Mouse (Mus musculus) thymus, adult 2 months (tissue): ENCODE measurements at regions not wholly inside any gene's neighbourhood (a gene's known extent, or its start where the extent isn't known, plus 50 kb on each side); places are given as distances from the start of the nearest gene placed in this dataset.

Experiments used
- DNase-seq: peaks from one replicate; pipeline ENCODE4 v3.0.0; 2021
- H3K27ac ChIP-seq: fragments of 200-500 bp; 2 replicates; pipeline ENCODE4 v1.5.1; 2012; ENCODE audit warnings: low read length, control low read depth; ENCODE audit not compliant: control insufficient read depth, insufficient read depth
- H3K27me3 ChIP-seq: fragments of 200-500 bp; 2 replicates; pipeline ENCODE4 v1.6.1; 2012; ENCODE audit warnings: mild to moderate bottlenecking, low read length, moderate library complexity, mixed read lengths; ENCODE audit not compliant: control insufficient read depth, insufficient read depth
- H3K36me3 ChIP-seq: fragments of 200-500 bp; 2 replicates; pipeline ENCODE4 v1.6.1; 2012; ENCODE audit warnings: mild to moderate bottlenecking, low read length, moderate library complexity; ENCODE audit not compliant: control insufficient read depth, insufficient read depth
- H3K4me1 ChIP-seq: fragments of 200-500 bp; replicated peaks from 2 replicates; pipeline ENCODE4 v1.6.1; 2012; ENCODE audit warnings: low read length; ENCODE audit not compliant: control insufficient read depth, insufficient read depth
- H3K4me3 ChIP-seq: fragments of 200-500 bp; 2 replicates; pipeline ENCODE4 v1.5.1; 2012; ENCODE audit warnings: mild to moderate bottlenecking, low read length, control low read depth, moderate library complexity; ENCODE audit not compliant: control insufficient read depth, insufficient read depth
- CTCF ChIP-seq: fragments of 200-500 bp; IDR thresholded peaks from 2 replicates; pipeline ENCODE4 v1.5.1; 2012; ENCODE audit warnings: mild to moderate bottlenecking, control low read depth, low read length, moderate library complexity, borderline replicate concordance; ENCODE audit not compliant: control insufficient read depth, poor library complexity, insufficient read depth; ENCODE audit errors: extremely low read depth
- POLR2A ChIP-seq: fragments of 200-500 bp; IDR thresholded peaks from 2 replicates; pipeline ENCODE4 v1.6.1; 2012; ENCODE audit warnings: mild to moderate bottlenecking, low read length, control low read depth, moderate library complexity; ENCODE audit not compliant: control insufficient read depth, poor library complexity, insufficient read depth; ENCODE audit errors: extremely low read depth
- WGBS: fragments of 180-500 bp; shearing (Covaris S2); methylation state at CpG from one replicate; pipeline ENCODE4 v1.1.7; 2018; 5-methylcytosine and 5-hydroxymethylcytosine counted together

DNA sequence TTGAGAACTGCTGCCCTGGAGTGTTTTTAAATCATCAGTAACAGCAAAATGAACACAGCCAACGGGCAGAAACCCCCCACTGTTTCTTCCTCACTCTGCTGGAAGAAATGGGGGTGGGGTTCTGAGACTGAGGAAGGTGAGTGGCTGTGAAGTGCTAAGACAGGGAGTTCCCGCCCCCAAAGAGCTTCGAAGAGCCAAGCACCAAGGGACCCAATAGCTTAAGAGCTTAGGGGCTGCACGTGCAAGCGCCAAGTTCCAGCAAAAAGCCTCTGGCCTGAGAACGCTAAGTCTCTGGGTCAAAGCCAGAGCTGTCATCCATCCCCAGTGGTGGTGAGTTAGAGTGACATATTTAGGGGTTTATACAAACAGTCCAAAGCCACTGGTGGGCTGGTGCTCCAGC is 55.1 kb upstream of the Pcbd1 start:
- Histone ChIP-seq H3K4me3 (no peak overlapping the region), H3K4me1 (no peaks in the 10 kb centered on the region), H3K27me3 (no peaks in the 10 kb centered on the region), H3K27ac (no peak overlapping the region), H3K36me3 (no peaks in the 10 kb centered on the region)
- WGBS, result 58% methylated on average over 6 of the region's 6 CpGs
- TF ChIP-seq CTCF (no peak), POLR2A (no peak)
- DNase-seq, result no peak

DNA sequence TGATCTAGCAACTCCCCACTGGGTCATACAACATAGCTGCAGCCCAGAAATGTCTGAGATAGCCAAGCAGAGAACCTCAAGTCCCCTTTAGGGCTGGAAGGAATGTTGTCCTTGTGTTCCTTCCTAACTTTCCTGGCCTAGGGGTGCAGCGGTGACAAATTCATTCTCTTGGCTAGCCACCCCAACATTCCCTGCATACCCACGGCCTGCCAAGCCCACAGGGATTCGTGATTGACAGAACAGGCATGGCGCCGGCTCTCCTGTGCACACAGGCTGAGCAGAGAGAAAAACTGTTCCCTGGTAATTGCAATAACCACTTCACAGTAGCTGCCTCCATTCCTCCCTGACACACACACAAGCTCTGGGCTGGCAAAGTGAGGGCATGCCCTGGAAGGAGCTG is 60.5 kb upstream of the Pcbd1 start:
- no peak overlapping the region for H3K4me3 ChIP-seq
- TF ChIP-seq POLR2A (no peak), CTCF (no peak)
- H3K36me3 ChIP-seq, result no peaks in the 10 kb centered on the region
- no peaks in the 10 kb centered on the region for H3K4me1 ChIP-seq
- H3K27me3 ChIP-seq, result no peaks in the 10 kb centered on the region
- DNase-seq, result no peak
- no peak overlapping the region for H3K27ac ChIP-seq
- WGBS, result 87% methylated on average over 5 of the region's 5 CpGs

DNA sequence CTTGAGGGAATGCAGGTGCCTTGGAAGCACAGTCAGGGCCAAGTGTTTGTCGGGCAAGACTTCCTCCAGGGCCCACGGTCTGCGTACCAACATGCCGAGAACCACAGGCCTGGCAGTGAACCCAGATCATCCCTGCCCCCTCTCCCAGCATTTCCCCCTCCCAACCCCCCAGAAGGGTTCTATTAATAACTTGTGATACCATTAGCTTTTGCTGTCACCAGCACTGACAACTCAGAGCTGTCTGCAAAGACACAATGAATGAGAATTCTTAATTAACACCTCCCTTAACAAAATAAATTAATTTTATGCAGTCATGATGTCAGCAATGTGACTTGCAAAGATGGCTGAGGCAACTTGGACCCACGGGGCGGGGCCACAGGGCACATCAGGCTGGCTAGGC is 61.9 kb upstream of the Pcbd1 start:
- DNase-seq, result no peak
- WGBS, result 66% methylated on average over 6 of the region's 6 CpGs

DNA sequence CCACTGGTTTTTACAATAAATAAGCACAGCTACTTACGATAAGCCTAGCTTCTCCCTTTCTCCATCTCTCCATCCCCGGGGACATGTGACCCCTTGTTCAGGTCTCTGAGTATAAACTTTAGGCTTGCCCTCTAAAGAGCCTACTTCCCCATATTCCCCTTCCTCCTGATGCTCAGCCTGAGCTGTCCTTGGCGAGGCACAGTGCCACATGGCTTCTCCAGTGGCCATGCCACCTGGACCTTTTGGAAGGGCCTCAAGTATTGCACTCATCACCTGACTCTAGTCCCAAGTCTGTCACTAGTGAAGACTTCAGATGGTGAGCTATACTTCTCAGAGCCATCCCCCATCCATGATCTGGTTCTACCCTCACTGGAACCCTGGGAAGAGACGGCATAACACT is 64.1 kb upstream of the Pcbd1 start:
- H3K27me3 ChIP-seq, result no peaks in the 10 kb centered on the region
- DNase-seq, result no peak
- H3K4me3 ChIP-seq, result no peak overlapping the region
- no peak for TF ChIP-seq CTCF
- TF ChIP-seq POLR2A, result no peak
- WGBS, result 73% methylated on average over 4 of the region's 4 CpGs
- H3K4me1 ChIP-seq, result no peaks in the 10 kb centered on the region
- H3K36me3 ChIP-seq, result no peaks in the 10 kb centered on the region
- no peak overlapping the region for H3K27ac ChIP-seq

More for the DNA sequence above, 61.9 kb upstream of the Pcbd1 start:
- H3K4me1 ChIP-seq, result no peaks in the 10 kb centered on the region
- H3K27ac ChIP-seq, result no peak overlapping the region
- no peak for TF ChIP-seq POLR2A
- TF ChIP-seq CTCF, result no peak
- no peaks in the 10 kb centered on the region for H3K36me3 ChIP-seq
- H3K27me3 ChIP-seq, result no peaks in the 10 kb centered on the region
- no peak overlapping the region for H3K4me3 ChIP-seq

DNA sequence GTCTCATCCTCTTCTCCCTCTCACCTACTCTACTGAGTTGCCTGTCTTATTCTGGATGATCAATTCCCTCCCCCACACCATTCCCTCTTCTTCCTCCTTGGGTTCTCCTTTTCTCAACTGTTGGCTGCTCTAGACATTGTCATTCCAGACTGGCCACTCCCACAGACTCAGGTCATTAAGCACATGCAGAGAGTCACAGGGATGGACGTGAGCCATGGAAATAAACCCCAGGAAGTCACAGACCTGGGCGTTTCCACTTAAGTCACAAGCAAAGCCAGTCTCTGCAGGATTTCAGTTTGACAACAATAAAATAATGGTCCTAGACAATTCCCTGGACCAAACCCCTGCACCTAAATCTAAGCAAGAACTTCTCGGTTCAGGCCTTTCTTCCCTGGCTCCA is 65.0 kb upstream of the Pcbd1 start:
- no peak for DNase-seq
- Histone ChIP-seq H3K27ac (no peak overlapping the region), H3K4me3 (no peak overlapping the region), H3K27me3 (no peaks in the 10 kb centered on the region), H3K36me3 (no peaks in the 10 kb centered on the region), H3K4me1 (no peaks in the 10 kb centered on the region)
- TF ChIP-seq CTCF, result no peak
- no peak for TF ChIP-seq POLR2A
- WGBS, result 62% methylated on average over 3 of the region's 3 CpGs

DNA sequence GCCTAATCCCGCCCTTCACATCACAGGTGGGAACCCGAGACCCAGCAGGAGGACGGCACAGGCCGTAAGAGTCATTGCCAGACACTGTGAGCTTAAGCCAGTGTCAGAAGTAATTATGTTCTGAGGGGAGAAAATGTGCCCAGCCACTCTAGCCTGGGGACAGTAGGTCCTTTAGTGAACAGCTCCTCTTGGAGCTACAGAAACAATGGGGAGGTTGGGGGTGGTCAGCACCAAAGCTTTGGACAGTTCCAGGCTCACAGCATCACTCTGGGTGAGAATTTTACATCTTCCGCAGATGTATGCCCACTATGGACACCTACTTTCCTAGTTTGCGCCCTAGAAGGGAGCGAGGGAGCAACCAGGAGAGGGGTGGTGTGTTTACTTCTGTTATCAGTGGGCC is 65.7 kb upstream of the Pcbd1 start:
- H3K4me3 ChIP-seq, result no peak overlapping the region
- H3K27ac ChIP-seq, result no peak overlapping the region
- H3K4me1 ChIP-seq, result no peaks in the 10 kb centered on the region
- 44% methylated on average over 7 of the region's 7 CpGs for WGBS
- no peak for DNase-seq
- TF ChIP-seq CTCF (no peak), POLR2A (no peak)
- no peaks in the 10 kb centered on the region for H3K36me3 ChIP-seq
- no peaks in the 10 kb centered on the region for H3K27me3 ChIP-seq

DNA sequence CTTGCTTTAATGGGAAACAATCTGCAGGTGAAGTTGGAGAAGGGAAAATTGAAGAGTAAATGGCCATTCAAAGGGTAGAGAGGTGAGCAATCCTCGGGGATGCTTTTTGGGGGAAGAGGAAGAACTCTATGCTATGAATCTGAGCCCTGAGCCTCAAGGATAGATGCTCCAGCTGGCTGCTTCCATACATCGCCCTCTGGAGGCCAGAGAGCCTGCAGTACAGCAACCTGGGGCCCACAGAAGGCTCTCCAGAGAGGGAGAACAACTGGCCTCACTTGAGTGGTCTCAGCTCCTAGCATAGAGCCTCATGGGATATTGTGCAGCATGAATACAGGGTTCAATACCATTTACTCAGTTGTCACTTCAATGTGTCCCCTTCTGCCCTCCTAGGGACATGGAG is 69.6 kb upstream of the Pcbd1 start:
- Histone ChIP-seq H3K4me3 (no peak overlapping the region), H3K27me3 (no peaks in the 10 kb centered on the region), H3K36me3 (no peaks in the 10 kb centered on the region), H3K4me1 (no peaks in the 10 kb centered on the region), H3K27ac (no peak overlapping the region)
- no peak for TF ChIP-seq POLR2A
- no peak for TF ChIP-seq CTCF
- DNase-seq, result no peak
- 10% methylated on average over 2 of the region's 2 CpGs for WGBS
